Comparison of ENCODE assay signal across 9 mouse cellular contexts in genomic region chr2:152544691-152545090, GRCm38 (mm10). TPM values are rescaled to one million over a fixed set of nuclear protein-coding genes. Genes with fewer than 3 reads are reported as not detected.
A peak's percentile ranks its signal among the peaks of the same experiment; 100 is the strongest.
DNase-seq lines count a peak whose midpoint lies in the region; ATAC-seq lines count a peak whose summit lies in the region.
"Had no signal": no experiment of that assay in that cellular context is flagged by ENCODE, and none has a peak within 500 bp of the region (broad histone marks: within the 10 kb centered on the region; RNA-seq: fewer than 3 reads in every experiment).

No protein-coding gene starts in this region.

- no peak overlapping the region for H3K27ac ChIP-seq in forebrain, embryonic 16.5 days (ENCODE audit: low read length)
- H3K27ac ChIP-seq in kidney, embryonic 16.5 days (ENCODE audit: low read length): peak overlapping the region; percentile 84
- no peak overlapping the region for H3K27ac ChIP-seq in limb, embryonic 11.5 days (replicated peaks; ENCODE audit: low read depth, low read length)

- no peaks in the 10 kb centered on the region for H3K36me3 ChIP-seq in forebrain, embryonic 16.5 days (ENCODE audit: control insufficient read depth, insufficient read depth)
- H3K36me3 ChIP-seq in kidney, embryonic 16.5 days (ENCODE audit: insufficient read depth, low read length): no peaks in the 10 kb centered on the region
- H3K36me3 ChIP-seq in limb, embryonic 11.5 days (ENCODE audit: control insufficient read depth, insufficient read depth, low read length): no peaks in the 10 kb centered on the region

- H3K27me3 ChIP-seq in forebrain, embryonic 16.5 days (replicated peaks; ENCODE audit: control insufficient read depth, insufficient read depth, low read length): no peaks in the 10 kb centered on the region
- H3K27me3 ChIP-seq in kidney, embryonic 16.5 days (ENCODE audit: insufficient read depth, low read length): no peaks in the 10 kb centered on the region
- no peaks in the 10 kb centered on the region for H3K27me3 ChIP-seq in limb, embryonic 11.5 days (ENCODE audit: control insufficient read depth, insufficient read depth, low read length)

- no peak overlapping the region for H3K4me3 ChIP-seq in forebrain, embryonic 16.5 days (replicated peaks; ENCODE audit: low read length)
- H3K4me3 ChIP-seq in kidney, embryonic 16.5 days (ENCODE audit: low read length): no peak overlapping the region
- no peak overlapping the region for H3K4me3 ChIP-seq in limb, embryonic 11.5 days (ENCODE audit: low read depth, low read length)

- ATAC-seq in forebrain, embryonic 16.5 days: peak; percentile 90
- ATAC-seq in kidney, embryonic 16.5 days (ENCODE audit: low FRiP score, low TSS enrichment): peak; percentile 83
- ATAC-seq in limb, embryonic 11.5 days (ENCODE audit: insufficient number of reproducible peaks, low FRiP score, low TSS enrichment, low read depth): no peak
- ATAC-seq in activated CD4-positive, CD25-positive, alpha-beta regulatory T cell, adult 4 months: no peak

- 12% methylated on average over 4 of the region's 4 CpGs for WGBS in forebrain, embryonic 16.5 days
- 12% methylated on average over 4 of the region's 4 CpGs for WGBS in kidney, embryonic 16.5 days
- 20% methylated on average over 4 of the region's 4 CpGs for WGBS in limb, embryonic 11.5 days

- no peak overlapping the region for H3K4me2 ChIP-seq in forebrain, embryonic 16.5 days (ENCODE audit: low read length)
- H3K4me2 ChIP-seq in kidney, embryonic 16.5 days (replicated peaks; ENCODE audit: low read depth, low read length): no peak overlapping the region
- no peak overlapping the region for H3K4me2 ChIP-seq in limb, embryonic 11.5 days (ENCODE audit: low read depth, severe bottlenecking)

- H3K4me1 ChIP-seq in forebrain, embryonic 16.5 days (replicated peaks; ENCODE audit: control insufficient read depth, insufficient read depth, low read length): no peaks in the 10 kb centered on the region
- H3K4me1 ChIP-seq in kidney, embryonic 16.5 days (ENCODE audit: insufficient read depth, low read length): peaks cover 17% of the 10 kb centered on the region
- H3K4me1 ChIP-seq in limb, embryonic 11.5 days (ENCODE audit: control insufficient read depth, insufficient read depth, low read length): no peaks in the 10 kb centered on the region

- H3K9me3 ChIP-seq in forebrain, embryonic 16.5 days (ENCODE audit: control insufficient read depth, low read length): no peaks in the 10 kb centered on the region
- peaks cover 4% of the 10 kb centered on the region; the same call in 1 of the 2 replicates for H3K9me3 ChIP-seq in kidney, embryonic 16.5 days (ENCODE audit: low read length)
- H3K9me3 ChIP-seq in limb, embryonic 11.5 days (ENCODE audit: control insufficient read depth, low read length): no peaks in the 10 kb centered on the region

- DNase-seq in urinary bladder, postnatal 14 days (ENCODE audit: low spot score): peak; percentile 49
- DNase-seq in urinary bladder, postnatal 10 days (ENCODE audit: low spot score): no peak
- DNase-seq in c-Kit-positive CD71-negative TER-119-negative erythroid progenitor cells, embryonic 14.5 days (ENCODE audit: low read depth): peak; percentile 18
- peak; percentile 48 for DNase-seq in limb, embryonic 11.5 days (ENCODE audit: low spot score)
- peak; percentile 36 for DNase-seq in retina, postnatal 7 days (ENCODE audit: low read depth, low spot score)

- no peak overlapping the region for H3K9ac ChIP-seq in forebrain, embryonic 16.5 days (replicated peaks; ENCODE audit: low read depth, low read length)
- no peak overlapping the region for H3K9ac ChIP-seq in kidney, embryonic 16.5 days (replicated peaks; ENCODE audit: low read length)
- H3K9ac ChIP-seq in limb, embryonic 11.5 days (ENCODE audit: low read length): no peak overlapping the region

RNA-seq across cellular contexts. Expression of gene Defb29, which starts 4.8 kb away (rescaled TPM):
- polyA plus RNA-seq in forebrain, embryonic 16.5 days (2015; fragmentation: Nextera tagmentation; extraction: Ambion mirVana): not detected in 2 replicates
- 2.1 and 2.8 TPM in 2 replicates for polyA plus RNA-seq in kidney, embryonic 16.5 days (2015; fragmentation: Nextera tagmentation; extraction: Ambion mirVana)
- not detected in 2 replicates for polyA plus RNA-seq in limb, embryonic 11.5 days (2014; fragmentation: Nextera tagmentation; extraction: Ambion mirVana)
- not detected for polyA plus RNA-seq in activated CD4-positive, CD25-positive, alpha-beta regulatory T cell, adult 4 months (2017; shearing (Covaris generic))
- polyA plus RNA-seq: spleen, adult 2 months had no signal

RNA-seq across cellular contexts. Expression of gene Gm17416, which starts 24.4 kb away (rescaled TPM):
- polyA plus RNA-seq in forebrain, embryonic 16.5 days (2015; fragmentation: Nextera tagmentation; extraction: Ambion mirVana): not detected in 2 replicates
- polyA plus RNA-seq in kidney, embryonic 16.5 days (2015; fragmentation: Nextera tagmentation; extraction: Ambion mirVana): not detected in 2 replicates
- polyA plus RNA-seq in limb, embryonic 11.5 days (2014; fragmentation: Nextera tagmentation; extraction: Ambion mirVana): not detected in 2 replicates
- not detected for polyA plus RNA-seq in activated CD4-positive, CD25-positive, alpha-beta regulatory T cell, adult 4 months (2017; shearing (Covaris generic))
- polyA plus RNA-seq: spleen, adult 2 months had no signal

RNA-seq across cellular contexts. Expression of gene Defb28, which starts 26.6 kb away (rescaled TPM):
- polyA plus RNA-seq in forebrain, embryonic 16.5 days (2015; fragmentation: Nextera tagmentation; extraction: Ambion mirVana): not detected in 2 replicates
- 0.54 TPM in 1 of 2 replicates, not detected in the other for polyA plus RNA-seq in kidney, embryonic 16.5 days (2015; fragmentation: Nextera tagmentation; extraction: Ambion mirVana)
- not detected in 2 replicates for polyA plus RNA-seq in limb, embryonic 11.5 days (2014; fragmentation: Nextera tagmentation; extraction: Ambion mirVana)
- not detected for polyA plus RNA-seq in activated CD4-positive, CD25-positive, alpha-beta regulatory T cell, adult 4 months (2017; shearing (Covaris generic))
- polyA plus RNA-seq: spleen, adult 2 months had no signal

RNA-seq across cellular contexts. Expression of gene Defb21, which starts 27.9 kb away (rescaled TPM):
- not detected in 2 replicates for polyA plus RNA-seq in forebrain, embryonic 16.5 days (2015; fragmentation: Nextera tagmentation; extraction: Ambion mirVana)
- polyA plus RNA-seq in kidney, embryonic 16.5 days (2015; fragmentation: Nextera tagmentation; extraction: Ambion mirVana): not detected in 2 replicates
- not detected in 2 replicates for polyA plus RNA-seq in limb, embryonic 11.5 days (2014; fragmentation: Nextera tagmentation; extraction: Ambion mirVana)
- polyA plus RNA-seq in activated CD4-positive, CD25-positive, alpha-beta regulatory T cell, adult 4 months (2017; shearing (Covaris generic)): not detected
- polyA plus RNA-seq: spleen, adult 2 months had no signal

RNA-seq across cellular contexts. Expression of gene Defb26, which starts 33.2 kb away (rescaled TPM):
- not detected in 2 replicates for polyA plus RNA-seq in forebrain, embryonic 16.5 days (2015; fragmentation: Nextera tagmentation; extraction: Ambion mirVana)
- not detected in 2 replicates for polyA plus RNA-seq in kidney, embryonic 16.5 days (2015; fragmentation: Nextera tagmentation; extraction: Ambion mirVana)
- not detected in 2 replicates for polyA plus RNA-seq in limb, embryonic 11.5 days (2014; fragmentation: Nextera tagmentation; extraction: Ambion mirVana)
- polyA plus RNA-seq in activated CD4-positive, CD25-positive, alpha-beta regulatory T cell, adult 4 months (2017; shearing (Covaris generic)): not detected
- polyA plus RNA-seq: spleen, adult 2 months had no signal

Comparison
In these comparisons a context has a peak if more than half of its experiments do, and no peak if none do; other contexts are left out.
1. ATAC-seq: peak in forebrain, embryonic 16.5 days (single experiment) and kidney, embryonic 16.5 days (single experiment); none in limb, embryonic 11.5 days (single experiment) and activated CD4-positive, CD25-positive, alpha-beta regulatory T cell, adult 4 months (single experiment).